Mouse (Mus musculus) heart, embryonic 11.5 days (tissue): Measurements from ENCODE around the gene Rab3b. TPM values are rescaled to one million over a fixed set of nuclear protein-coding genes. Genes with fewer than 3 reads are reported as not detected.
A peak's percentile ranks its signal among the peaks of the same experiment; 100 is the strongest.

Source experiments
- ATAC-seq: fragments of 200-750 bp; cut with Nextera tagmentation; replicated peaks from 2 replicates; pipeline ENCODE4 v1.8.0; 2017; ENCODE audit warnings: moderate library complexity; ENCODE audit not compliant: insufficient number of reproducible peaks, low FRiP score, low TSS enrichment
- H3K27ac ChIP-seq: fragments of 300-500 bp; sonication (generic); 2 replicates; pipeline ENCODE4 v1.5.1; 2014; ENCODE audit warnings: mild to moderate bottlenecking, low read depth, low read length
- H3K27me3 ChIP-seq: fragments of 300-500 bp; sonication (generic); 2 replicates; pipeline ENCODE4 v1.6.1; 2014; ENCODE audit warnings: mild to moderate bottlenecking, low read length, mixed read lengths; ENCODE audit not compliant: control insufficient read depth, insufficient read depth
- H3K36me3 ChIP-seq: fragments of 300-500 bp; sonication (generic); 2 replicates; pipeline ENCODE4 v1.6.1; 2014; ENCODE audit warnings: mild to moderate bottlenecking, low read length, moderate library complexity, mixed read lengths; ENCODE audit not compliant: control insufficient read depth, insufficient read depth
- H3K4me1 ChIP-seq: fragments of 300-500 bp; sonication (generic); 2 replicates; pipeline ENCODE4 v1.6.1; 2014; ENCODE audit warnings: low read length; ENCODE audit not compliant: control insufficient read depth, insufficient read depth
- H3K4me2 ChIP-seq: fragments of 300-500 bp; sonication (generic); 2 replicates; pipeline ENCODE4 v1.6.1; 2014; ENCODE audit warnings: mild to moderate bottlenecking, moderate library complexity
- H3K4me3 ChIP-seq: fragments of 300-500 bp; sonication (generic); 2 replicates; pipeline ENCODE4 v1.5.1; 2014; ENCODE audit warnings: low read depth, low read length
- H3K9ac ChIP-seq: fragments of 300-500 bp; sonication (generic); 2 replicates; pipeline ENCODE4 v1.6.1; 2014; ENCODE audit warnings: mild to moderate bottlenecking, low read depth, low read length, moderate library complexity
- H3K9me3 ChIP-seq: fragments of 300-500 bp; sonication (generic); replicated peaks from 2 replicates; pipeline ENCODE4 v1.6.1; 2016; ENCODE audit warnings: low read length; ENCODE audit not compliant: control insufficient read depth
- WGBS: fragments of 180-500 bp; shearing (Covaris S2); extraction: QIAGEN DNeasy Blood & Tissue Kit; methylation state at CpG from one replicate; pipeline ENCODE4 v1.1.7; 2014; ENCODE audit not compliant: insufficient replicate concordance; 5-methylcytosine and 5-hydroxymethylcytosine counted together
- polyA plus RNA-seq: library from polyadenylated mRNA; unstranded; fragments of >200 nt; fragmentation: Nextera tagmentation; extraction: Ambion mirVana; gene quantifications from 2 replicates; pipeline ENCODE4 v1.2.1, GENCODE M21; 2014

The Rab3b gene
- polyA plus RNA-seq, 1 experiment from 2014 or later = 11.1 TPM

DNA sequence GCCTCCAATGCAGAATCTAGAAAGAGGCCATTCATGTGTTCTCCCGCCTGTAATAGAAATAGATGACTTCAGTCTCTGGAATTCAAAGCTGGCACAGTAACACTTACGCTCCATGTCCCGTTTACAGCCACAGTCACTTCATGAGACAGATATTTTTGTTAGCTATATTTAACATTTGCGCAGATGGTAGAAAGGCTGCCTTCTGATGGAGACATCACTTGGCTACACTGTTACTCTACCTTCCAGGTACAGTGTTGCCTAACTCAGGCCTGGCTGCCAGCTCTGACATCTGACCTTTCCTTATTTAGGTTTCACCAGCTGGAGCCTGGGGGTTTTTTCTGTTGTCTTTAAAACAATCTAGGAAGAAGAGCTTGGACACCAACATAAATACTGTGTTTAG, 40.8 kb upstream of the Rab3b start:
- ATAC-seq = no peak
- H3K4me3 ChIP-seq = no peak overlapping the region
- H3K36me3 ChIP-seq = no peaks in the 10 kb centered on the region
- H3K9me3 ChIP-seq = no peaks in the 10 kb centered on the region
- H3K27me3 ChIP-seq = no peaks in the 10 kb centered on the region
- H3K4me2 ChIP-seq = no peak overlapping the region; the same call in 1 of the 2 replicates
- H3K9ac ChIP-seq = no peak overlapping the region
- 59% methylated on average over 4 of the region's 4 CpGs for WGBS
- peaks cover 13% of the 10 kb centered on the region for H3K4me1 ChIP-seq
- peak overlapping the region; percentile 31 for H3K27ac ChIP-seq

DNA sequence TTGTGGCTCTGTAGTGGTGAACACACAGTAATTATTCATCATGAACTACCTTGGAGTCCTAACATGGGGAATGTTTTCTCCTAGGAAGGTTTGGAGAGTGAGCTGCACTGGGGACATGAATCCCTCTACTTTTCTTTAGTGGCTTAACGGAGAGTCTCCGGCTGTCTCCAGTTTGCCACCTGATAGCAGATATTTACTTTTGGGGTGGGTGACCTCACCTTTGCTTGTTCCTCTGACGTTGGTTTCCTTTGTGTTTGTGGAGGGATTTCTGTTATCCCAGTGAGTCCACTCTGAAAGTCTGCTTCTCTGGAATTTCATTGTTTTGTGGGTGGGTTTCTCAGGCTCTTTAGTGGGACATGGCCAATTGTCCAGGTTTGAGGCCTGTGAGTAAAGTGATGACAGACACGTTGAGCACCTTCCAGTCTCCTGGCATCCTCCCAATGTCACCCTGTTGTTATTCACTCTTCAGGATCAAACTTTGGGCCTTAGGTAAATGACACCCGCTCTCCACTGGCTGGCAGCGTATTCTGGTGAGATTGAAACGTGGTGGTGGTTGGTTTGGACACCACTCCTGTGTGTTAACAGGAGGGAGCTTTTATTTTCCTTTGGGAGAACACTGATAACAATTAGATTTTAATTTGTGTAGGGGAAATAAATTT, 36.8 kb upstream of the Rab3b start:
- H3K4me1 ChIP-seq = peaks cover 7% of the 10 kb centered on the region
- H3K36me3 ChIP-seq = no peaks in the 10 kb centered on the region
- no peaks in the 10 kb centered on the region for H3K27me3 ChIP-seq
- H3K9ac ChIP-seq = no peak overlapping the region
- no peak overlapping the region for H3K27ac ChIP-seq
- H3K4me3 ChIP-seq = no peak overlapping the region
- H3K4me2 ChIP-seq = no peak overlapping the region
- no peaks in the 10 kb centered on the region for H3K9me3 ChIP-seq
- no peak for ATAC-seq
- 66% methylated on average over 7 of the region's 7 CpGs for WGBS

- Histone ChIP-seq H3K9ac (no peak overlapping the region), H3K36me3 (no peaks in the 10 kb centered on the region), H3K4me1 (peaks cover 3% of the 10 kb centered on the region), H3K4me2 (no peak overlapping the region), H3K9me3 (no peaks in the 10 kb centered on the region), H3K4me3 (no peak overlapping the region), H3K27ac (no peak overlapping the region), H3K27me3 (no peaks in the 10 kb centered on the region)
- no peak for ATAC-seq
Observed at GRCm38 (mm10) chr4:108843336-108843735, 35.5 kb upstream of the Rab3b start.

- ATAC-seq = no peak
Observed at GRCm38 (mm10) chr4:108845824-108846569, 32.9 kb upstream of the Rab3b start.

GRCm38 (mm10) chr4:108847715-108848504, 31.0 kb upstream of the Rab3b start, which contains the start of gene Kti12:
Kti12 (plus strand) TSS chr4:108847785.
- Histone ChIP-seq H3K36me3 (0 out of 2 replicates have a peak, but pooled peaks cover 5% of the 10 kb centered on the region), H3K4me2 (peak within 1 kb of the TSS; percentile 98), H3K9ac (peak within 1 kb of the TSS; percentile 91), H3K4me1 (peaks cover 8% of the 10 kb centered on the region; the same call in 1 of the 2 replicates), H3K4me3 (peak within 1 kb of the TSS; percentile 94), H3K27me3 (no peaks in the 10 kb centered on the region), H3K9me3 (no peaks in the 10 kb centered on the region), H3K27ac (peak within 1 kb of the TSS; percentile 93)
- ATAC-seq = peak; percentile 80
- WGBS = under 1% methylated on average over 77 of the region's 77 CpGs

More at GRCm38 (mm10) chr4:108845824-108846569, 32.9 kb upstream of the Rab3b start:
- no peak overlapping the region for H3K4me3 ChIP-seq
- WGBS = 78% methylated on average over 5 of the region's 5 CpGs
- no peaks in the 10 kb centered on the region for H3K27me3 ChIP-seq
- no peak overlapping the region for H3K27ac ChIP-seq
- H3K4me1 ChIP-seq = peaks cover 8% of the 10 kb centered on the region; the same call in 1 of the 2 replicates
- no peak overlapping the region for H3K4me2 ChIP-seq
- H3K9me3 ChIP-seq = no peaks in the 10 kb centered on the region
- H3K9ac ChIP-seq = no peak overlapping the region
- H3K36me3 ChIP-seq = 0 out of 2 replicates have a peak, but pooled peaks cover 5% of the 10 kb centered on the region

DNA sequence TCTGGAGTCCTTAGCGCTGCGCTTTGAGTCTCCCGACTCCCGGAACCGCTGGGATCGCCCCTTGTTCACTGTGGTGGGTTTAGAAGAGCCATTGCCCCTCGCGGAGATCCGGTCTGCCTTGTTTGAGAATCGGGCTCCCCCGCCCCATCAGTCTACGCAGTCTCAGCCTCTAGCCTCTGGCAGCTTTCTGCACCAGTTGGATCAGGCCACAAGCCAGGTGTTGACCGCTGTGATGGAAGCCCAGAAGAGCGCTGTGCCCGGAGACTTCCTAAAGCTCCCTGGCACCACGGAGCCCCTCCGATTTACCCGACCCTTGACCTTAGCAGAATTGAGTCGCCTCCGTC, 30.4 kb upstream of the Rab3b start, which contains the start of gene A730015C16Rik:
TSS of gene A730015C16Rik (minus strand) at position 115 of the 344 bp plus-strand sequence.
- Histone ChIP-seq H3K4me3 (peak within 1 kb of the TSS; percentile 94), H3K9ac (peak within 1 kb of the TSS; percentile 91), H3K36me3 (0 out of 2 replicates have a peak, but pooled peaks cover 5% of the 10 kb centered on the region), H3K9me3 (no peaks in the 10 kb centered on the region), H3K4me1 (peaks cover 8% of the 10 kb centered on the region; the same call in 1 of the 2 replicates), H3K27ac (peak within 1 kb of the TSS; percentile 93), H3K27me3 (no peaks in the 10 kb centered on the region), H3K4me2 (peak within 1 kb of the TSS; percentile 98)
- no peak for ATAC-seq
- 7% methylated on average over 20 of the region's 20 CpGs for WGBS

DNA sequence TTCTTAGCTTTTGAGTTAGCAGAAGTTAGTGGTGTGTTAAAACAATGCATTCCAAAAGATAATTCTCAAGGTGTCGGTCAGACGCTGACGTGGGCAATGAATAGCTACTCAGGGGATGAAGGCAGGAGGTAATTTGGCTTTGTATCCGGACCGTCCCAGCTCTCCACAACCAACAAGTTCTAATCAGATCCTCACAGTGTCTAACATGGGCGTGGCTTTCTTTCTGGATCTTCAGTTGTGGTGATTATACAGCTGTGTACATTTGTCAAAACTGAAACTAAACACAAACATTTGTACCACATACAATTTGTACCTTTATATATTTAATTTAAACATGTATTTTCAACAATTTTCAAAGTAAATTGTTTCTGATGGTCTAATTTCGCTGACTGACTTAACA, 12.1 kb upstream of the Rab3b start:
- Histone ChIP-seq H3K36me3 (peaks cover 6% of the 10 kb centered on the region), H3K9ac (no peak overlapping the region), H3K4me2 (no peak overlapping the region), H3K4me1 (no peaks in the 10 kb centered on the region), H3K27ac (no peak overlapping the region), H3K9me3 (no peaks in the 10 kb centered on the region), H3K27me3 (no peaks in the 10 kb centered on the region), H3K4me3 (no peak overlapping the region)
- WGBS = 67% methylated on average over 7 of the region's 7 CpGs
- no peak for ATAC-seq

DNA sequence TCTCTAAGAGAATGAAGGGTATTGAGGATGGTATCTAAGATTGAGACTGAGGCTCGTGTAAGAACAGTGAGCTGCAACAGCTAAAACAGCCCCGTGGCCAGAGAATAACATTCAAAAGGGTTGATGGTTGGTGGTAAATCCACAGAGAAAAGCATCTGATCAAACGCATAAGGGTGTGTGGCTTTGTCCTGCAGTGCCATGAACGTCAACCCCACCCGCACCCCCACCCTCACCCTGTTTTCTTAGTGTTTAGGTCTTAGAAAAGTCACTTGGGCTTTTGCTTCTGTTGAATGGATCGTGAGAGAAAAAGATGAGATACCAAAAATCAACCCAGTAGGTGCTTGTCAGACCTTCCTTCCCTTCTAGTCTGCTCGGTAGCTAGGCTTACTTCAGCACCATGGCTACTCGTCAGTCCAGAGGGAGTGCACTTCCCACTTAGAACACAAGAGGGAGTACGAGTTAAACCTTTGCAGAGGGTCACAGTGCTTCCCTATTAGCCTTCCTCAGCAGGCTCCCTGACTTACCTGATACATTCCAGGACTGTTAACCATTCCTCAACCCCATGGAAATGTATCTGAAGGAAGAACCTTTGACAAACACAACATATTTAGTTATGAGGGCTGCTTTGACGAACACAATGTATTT, 9.0 kb upstream of the Rab3b start:
- Histone ChIP-seq H3K4me1 (no peaks in the 10 kb centered on the region), H3K9me3 (no peaks in the 10 kb centered on the region), H3K4me3 (no peak overlapping the region), H3K4me2 (no peak overlapping the region), H3K27me3 (no peaks in the 10 kb centered on the region), H3K36me3 (no peaks in the 10 kb centered on the region), H3K27ac (no peak overlapping the region), H3K9ac (no peak overlapping the region)
- WGBS = 31% methylated on average over 10 of the region's 10 CpGs
- no peak for ATAC-seq
